Mouse (Mus musculus) forebrain, postnatal 0 days (tissue): ENCODE measurements around the gene Gm20661. TPM values are rescaled to one million over a fixed set of nuclear protein-coding genes. Genes with fewer than 3 reads are reported as not detected.
A peak's percentile ranks its signal among the peaks of the same experiment; 100 is the strongest.

Experiments
- ATAC-seq: fragments of 200-750 bp; cut with Nextera tagmentation; 2 replicates; pipeline ENCODE4 v1.8.0; 2017; ENCODE audit warnings: mild to moderate bottlenecking, moderate library complexity
- DNase-seq: peaks from one replicate; pipeline ENCODE4 v3.0.0-alpha.2; 2015
- H3K27ac ChIP-seq: fragments of 300-500 bp; sonication (generic); 2 replicates; pipeline ENCODE4 v1.5.1; 2014; ENCODE audit warnings: low read depth, mild to moderate bottlenecking, antibody characterized with exemption, low read length, moderate library complexity, mixed read lengths
- H3K27me3 ChIP-seq: fragments of 300-500 bp; sonication (generic); 2 replicates; pipeline ENCODE4 v1.6.1; 2014; ENCODE audit warnings: mild to moderate bottlenecking, low read length, mixed read lengths; ENCODE audit not compliant: insufficient read depth
- H3K36me3 ChIP-seq: fragments of 300-500 bp; sonication (generic); 2 replicates; pipeline ENCODE4 v1.6.1; 2014; ENCODE audit warnings: mild to moderate bottlenecking, moderate library complexity; ENCODE audit not compliant: insufficient read depth
- H3K4me1 ChIP-seq: fragments of 300-500 bp; sonication (generic); 2 replicates; pipeline ENCODE4 v1.6.1; 2014; ENCODE audit warnings: antibody characterized with exemption; ENCODE audit not compliant: insufficient read depth
- H3K4me2 ChIP-seq: fragments of 300-500 bp; sonication (generic); 2 replicates; pipeline ENCODE4 v1.6.1; 2014; ENCODE audit warnings: low read depth, mild to moderate bottlenecking, moderate library complexity
- H3K4me3 ChIP-seq: fragments of 300-500 bp; sonication (generic); 2 replicates; pipeline ENCODE4 v1.5.1; 2014; ENCODE audit warnings: low read depth, low read length, mixed read lengths
- H3K9ac ChIP-seq: fragments of 300-500 bp; sonication (generic); 2 replicates; pipeline ENCODE4 v1.6.1; 2014; ENCODE audit warnings: mild to moderate bottlenecking
- H3K9me3 ChIP-seq: fragments of 300-500 bp; sonication (generic); 2 replicates; pipeline ENCODE4 v1.6.1; 2016; ENCODE audit warnings: low read length
- CTCF ChIP-seq: sonication (generic); IDR thresholded peaks from 2 replicates; pipeline ENCODE4 v1.5.1; 2016; ENCODE audit warnings: antibody characterized with exemption, control low read depth, low read depth
- WGBS: fragments of 180-500 bp; shearing (Covaris S2); extraction: QIAGEN DNeasy Blood & Tissue Kit; methylation state at CpG from one replicate; pipeline ENCODE4 v1.1.7; 2014; 5-methylcytosine and 5-hydroxymethylcytosine counted together
- polyA plus RNA-seq: library from polyadenylated mRNA; unstranded; fragments of >200 nt; fragmentation: Nextera tagmentation; extraction: Ambion mirVana; gene quantifications from 2 replicates; pipeline ENCODE4 v1.2.1, GENCODE M21; 2015
- total RNA-seq: library from RNA; depleted of rRNA; stranded (reverse); fragments of >200 nt; gene quantifications from 2 replicates; pipeline ENCODE4 v1.2.3, GENCODE M21; 2014; rRNA removed

The Gm20661 gene
- 0.46 TPM in 1 of 2 replicates, not detected in the other for total RNA-seq
- polyA plus RNA-seq = 0.12 and 0.20 TPM in 2 replicates

GRCm38 (mm10) chr9:107982681-107983346 is at the start of gene Gm20661:
Gene Gm20661 (plus strand): TSS chr9:107983058.
- 40% methylated on average over 14 of the region's 14 CpGs for WGBS
- Histone ChIP-seq H3K27ac (peak within 1 kb of the TSS; percentile 66), H3K27me3 (no peaks in the 10 kb centered on the region), H3K4me1 (peaks cover 5% of the 10 kb centered on the region; the same call in 1 of the 2 replicates), H3K9me3 (no peaks in the 10 kb centered on the region), H3K9ac (no peak within 1 kb of the TSS), H3K4me2 (peak within 1 kb of the TSS; percentile 10; the same call in 1 of the 2 replicates), H3K36me3 (no peaks in the 10 kb centered on the region), H3K4me3 (no peak within 1 kb of the TSS)
- peak; percentile 20 for DNase-seq
- no peak for TF ChIP-seq CTCF
- ATAC-seq = peak; percentile 23

DNA sequence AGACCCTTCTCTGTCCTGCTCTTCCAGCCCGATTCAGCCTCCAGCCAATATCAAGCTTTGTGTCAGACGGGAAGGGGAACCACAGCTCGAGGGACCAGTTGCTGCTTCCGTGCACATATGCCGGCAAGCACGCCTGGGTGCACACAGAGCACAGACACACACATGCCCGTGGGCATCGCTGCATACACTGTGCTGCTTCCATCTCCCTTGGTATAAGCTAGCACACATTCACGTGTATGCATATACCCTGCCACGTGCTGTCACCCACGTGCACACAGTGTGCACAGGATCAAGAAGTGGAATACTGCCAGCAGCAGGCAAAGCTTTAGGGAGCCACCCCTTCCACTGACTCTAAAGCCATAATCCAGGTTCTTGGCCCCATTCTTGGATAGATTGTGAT is 48.7 kb upstream of the Gm20661 start:
- H3K9me3 ChIP-seq = no peaks in the 10 kb centered on the region
- H3K9ac ChIP-seq = no peak overlapping the region
- no peaks in the 10 kb centered on the region for H3K27me3 ChIP-seq
- no peak for ATAC-seq
- no peaks in the 10 kb centered on the region for H3K36me3 ChIP-seq
- no peak overlapping the region for H3K4me3 ChIP-seq
- no peak overlapping the region for H3K27ac ChIP-seq
- H3K4me2 ChIP-seq = no peak overlapping the region
- peak; percentile 24 for DNase-seq
- H3K4me1 ChIP-seq = peaks cover 8% of the 10 kb centered on the region; the same call in 1 of the 2 replicates
- TF ChIP-seq CTCF = no peak
- WGBS = 77% methylated on average over 11 of the region's 11 CpGs

DNA sequence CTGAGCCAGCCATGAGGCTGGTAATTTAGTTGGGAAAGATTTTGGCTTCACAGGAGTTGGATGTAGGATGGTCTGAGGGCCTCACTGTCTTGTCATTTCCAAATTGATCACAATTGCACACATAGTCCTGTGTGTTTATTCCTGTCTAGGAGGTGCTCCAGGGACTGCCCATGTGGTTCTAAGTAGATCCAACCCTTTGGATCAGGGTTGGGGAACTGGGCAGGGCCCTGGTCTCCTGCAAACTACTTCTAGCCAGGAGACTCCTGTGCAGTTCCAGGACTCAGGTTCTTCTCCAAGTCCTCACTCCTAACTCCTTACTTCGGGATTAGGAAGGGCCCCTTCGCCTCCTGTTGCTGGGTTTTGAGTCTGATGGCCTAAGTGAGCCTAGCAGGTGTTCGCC is 47.5 kb upstream of the Gm20661 start, which contains the start of gene Camkv:
Gene Camkv, plus strand, starts transcription at position 301 of the 400 bp plus-strand sequence.
- Histone ChIP-seq H3K27ac (peak within 1 kb of the TSS; percentile 50), H3K4me3 (peak within 1 kb of the TSS; percentile 59), H3K4me1 (peaks cover 8% of the 10 kb centered on the region; the same call in 1 of the 2 replicates), H3K4me2 (peak within 1 kb of the TSS; percentile 74), H3K9me3 (no peaks in the 10 kb centered on the region), H3K36me3 (no peaks in the 10 kb centered on the region), H3K27me3 (no peaks in the 10 kb centered on the region), H3K9ac (peak within 1 kb of the TSS; percentile 80)
- DNase-seq (no peak), ATAC-seq (no peak)
- 15% methylated on average over 3 of the region's 3 CpGs for WGBS
- TF ChIP-seq CTCF = no peak

DNA sequence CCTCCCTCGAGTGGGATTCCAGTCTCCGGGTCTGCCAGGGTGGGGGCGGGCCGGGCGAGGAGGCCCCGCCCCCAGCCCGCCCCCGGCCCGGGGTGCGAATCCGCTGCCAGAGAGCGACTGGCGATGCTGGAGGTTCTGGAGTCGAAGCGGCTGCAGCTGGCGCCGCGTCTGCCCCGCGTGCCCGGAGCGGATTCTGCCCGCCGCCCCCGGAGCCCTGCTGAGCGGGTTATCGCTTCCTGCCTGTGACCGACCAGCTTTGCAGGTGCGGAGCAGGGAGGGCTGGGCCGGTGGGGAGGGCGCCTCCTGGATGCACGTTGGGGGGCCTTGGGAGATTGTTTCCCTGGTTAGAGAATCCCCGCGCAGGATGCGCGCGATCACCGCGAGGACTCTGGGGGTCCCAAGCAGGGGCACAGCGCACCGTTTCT is 47.1 kb upstream of the Gm20661 start:
- peak overlapping the region; percentile 74 for H3K4me2 ChIP-seq
- H3K36me3 ChIP-seq = no peaks in the 10 kb centered on the region
- ATAC-seq = peak; percentile 64
- WGBS = 3% methylated on average over 41 of the region's 41 CpGs
- H3K4me3 ChIP-seq = peak overlapping the region; percentile 59
- TF ChIP-seq CTCF = peak; percentile 7; the same call in 1 of the 2 replicates
- H3K9ac ChIP-seq = peak overlapping the region; percentile 80
- H3K27ac ChIP-seq = peak overlapping the region; percentile 50
- H3K4me1 ChIP-seq = peaks cover 8% of the 10 kb centered on the region; the same call in 1 of the 2 replicates
- peak; percentile 61 for DNase-seq
- H3K9me3 ChIP-seq = no peaks in the 10 kb centered on the region
- H3K27me3 ChIP-seq = no peaks in the 10 kb centered on the region

- peaks cover 8% of the 10 kb centered on the region; the same call in 1 of the 2 replicates for H3K4me1 ChIP-seq
- peak; percentile 58 for DNase-seq
Measured at GRCm38 (mm10) chr9:107936215-107936822, 46.5 kb upstream of the Gm20661 start.

DNA sequence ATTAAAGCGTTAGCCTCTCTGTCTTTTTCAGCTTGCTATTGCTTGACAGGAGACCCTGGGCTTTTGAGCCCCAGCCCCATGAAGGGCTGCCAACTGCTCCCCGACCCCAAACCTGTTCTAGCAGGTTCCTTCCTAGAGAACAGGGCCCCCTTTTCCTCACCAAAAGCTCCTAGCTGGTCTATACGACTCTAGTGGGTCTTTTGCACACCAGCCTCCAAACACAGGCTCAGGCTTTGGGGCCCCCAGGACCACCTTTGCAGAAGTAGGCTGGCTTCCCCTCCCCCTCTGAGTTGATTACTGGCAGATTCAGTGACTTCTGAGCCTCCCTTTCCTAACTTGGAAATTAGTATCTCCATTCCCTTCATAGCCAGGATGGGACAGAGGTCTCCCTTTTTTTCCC is 46.0 kb upstream of the Gm20661 start:
- DNase-seq = no peak
- 9% methylated on average over 3 of the region's 3 CpGs for WGBS
- Histone ChIP-seq H3K9me3 (no peaks in the 10 kb centered on the region), H3K9ac (peak overlapping the region; percentile 80), H3K27me3 (no peaks in the 10 kb centered on the region), H3K27ac (peak overlapping the region; percentile 50; the same call in 1 of the 2 replicates), H3K36me3 (no peaks in the 10 kb centered on the region), H3K4me2 (peak overlapping the region; percentile 74), H3K4me1 (peaks cover 8% of the 10 kb centered on the region; the same call in 1 of the 2 replicates), H3K4me3 (peak overlapping the region; percentile 59)
- 0 out of 2 replicates have a peak, but pooled peaks have one; percentile 1 for ATAC-seq
- no peak for TF ChIP-seq CTCF

More at GRCm38 (mm10) chr9:107936215-107936822, 46.5 kb upstream of the Gm20661 start:
- no peaks in the 10 kb centered on the region for H3K27me3 ChIP-seq
- peak; percentile 0; the same call in 1 of the 2 replicates for TF ChIP-seq CTCF
- peak overlapping the region; percentile 59 for H3K4me3 ChIP-seq
- peak overlapping the region; percentile 80 for H3K9ac ChIP-seq
- peak; percentile 72 for ATAC-seq
- peak overlapping the region; percentile 50 for H3K27ac ChIP-seq
- peak overlapping the region; percentile 74 for H3K4me2 ChIP-seq
- 2% methylated on average over 29 of the region's 29 CpGs for WGBS
- H3K36me3 ChIP-seq = no peaks in the 10 kb centered on the region
- H3K9me3 ChIP-seq = no peaks in the 10 kb centered on the region
